Mouse (Mus musculus): Measurements from ENCODE around the gene Dus1l. TPM values are rescaled to one million over a fixed set of nuclear protein-coding genes. Genes with fewer than 3 reads are reported as not detected.
A peak's percentile ranks its signal among the peaks of the same experiment; 100 is the strongest.
"Not testable (repeated sequence)": the region's sequence is repeated elsewhere in the genome, so short reads cannot be mapped to it uniquely, and the experiment has no call there.

Gene Dus1l
- 70.5 and 88.8 TPM in 2 replicates for polyA plus RNA-seq (2016; fragmentation: Nextera tagmentation; extraction: Ambion mirVana)

DNA sequence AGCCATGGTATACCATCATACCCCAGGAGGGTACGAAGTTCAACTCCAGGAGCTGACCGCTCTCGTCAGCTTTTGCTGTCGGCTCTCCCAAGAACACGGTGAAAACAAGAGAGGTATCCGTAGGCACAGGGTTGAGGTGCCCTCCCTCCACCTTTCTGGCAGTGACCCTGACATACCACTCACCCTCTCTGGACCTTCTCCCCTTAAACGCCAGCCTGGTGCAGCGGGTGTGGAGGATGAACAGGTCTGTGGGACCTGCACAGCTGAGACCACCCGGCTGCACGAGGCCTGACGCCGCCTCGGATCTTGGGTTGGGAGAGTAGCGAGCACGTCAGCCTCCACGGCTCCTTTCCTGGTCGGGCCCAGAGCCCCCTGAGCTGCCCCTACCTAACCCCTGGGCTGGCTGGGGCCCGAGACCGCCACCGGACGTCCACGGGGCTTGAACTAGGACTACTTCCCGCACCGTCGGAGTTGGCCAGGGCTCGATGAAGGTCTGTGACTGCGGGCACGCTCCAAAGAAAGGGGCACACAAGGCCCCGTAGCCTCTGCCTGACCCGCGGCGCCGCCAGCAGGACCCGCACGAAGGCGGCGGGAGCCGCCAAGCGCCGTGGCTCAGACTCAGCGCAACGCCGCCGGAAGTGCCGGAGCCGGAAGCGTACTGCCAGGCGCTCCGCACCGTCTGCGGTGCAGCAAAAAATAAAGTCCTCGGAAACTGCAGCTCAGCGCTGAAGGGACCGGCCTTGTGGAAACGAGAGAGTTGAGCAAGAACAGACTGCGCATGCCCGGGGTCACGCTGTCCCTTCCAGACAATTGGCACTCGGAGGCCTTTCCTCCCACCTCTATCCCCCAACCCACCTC, at the start of gene Dus1l:
Gene Dus1l, minus strand, starts transcription at position 648 of the 858 bp plus-strand sequence.
- Histone ChIP-seq H3K36me3 (peaks cover 38% of the 10 kb centered on the region), H3K27ac (peak within 1 kb of the TSS; percentile 91), H3K4me1 (peaks cover 24% of the 10 kb centered on the region), H3K9me3 (no peaks in the 10 kb centered on the region), H3K4me3 (peak within 1 kb of the TSS; percentile 80), H3K27me3 (ENCODE audit: insufficient read depth, poor library complexity, severe bottlenecking) (no peaks in the 10 kb centered on the region)
- DNase-seq (ENCODE audit: low spot score) = peak; percentile 97
- 2% methylated on average over 59 of the region's 59 CpGs for WGBS

DNA sequence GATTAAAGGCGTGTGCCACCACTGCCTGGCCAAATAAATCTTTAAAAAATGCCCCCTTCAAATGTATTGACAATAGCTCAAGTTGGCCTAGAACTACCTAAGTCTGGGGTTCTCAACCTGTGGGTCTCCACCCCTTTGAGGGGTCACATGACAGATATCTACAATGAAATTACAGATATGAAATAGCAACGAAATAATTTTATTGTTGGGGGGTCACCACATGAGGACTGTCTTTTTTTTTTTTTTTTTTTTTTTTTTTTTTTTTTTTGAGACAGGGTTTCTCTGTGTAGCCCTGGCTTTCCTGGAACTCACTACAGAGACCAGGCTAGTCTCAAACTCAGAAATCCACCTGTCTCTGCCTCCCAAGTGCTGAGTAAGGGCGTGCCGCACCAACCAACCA, 48.1 kb upstream of the Dus1l start:
- Histone ChIP-seq H3K36me3 (no peaks in the 10 kb centered on the region), H3K27ac (no peak overlapping the region), H3K9me3 (no peaks in the 10 kb centered on the region), H3K27me3 (ENCODE audit: insufficient read depth, poor library complexity, severe bottlenecking) (no peaks in the 10 kb centered on the region), H3K4me1 (peaks cover 2% of the 10 kb centered on the region), H3K4me3 (no peak overlapping the region)
- 83% methylated on average over 4 of the region's 4 CpGs for WGBS
- no peak for DNase-seq (ENCODE audit: low spot score)

DNA sequence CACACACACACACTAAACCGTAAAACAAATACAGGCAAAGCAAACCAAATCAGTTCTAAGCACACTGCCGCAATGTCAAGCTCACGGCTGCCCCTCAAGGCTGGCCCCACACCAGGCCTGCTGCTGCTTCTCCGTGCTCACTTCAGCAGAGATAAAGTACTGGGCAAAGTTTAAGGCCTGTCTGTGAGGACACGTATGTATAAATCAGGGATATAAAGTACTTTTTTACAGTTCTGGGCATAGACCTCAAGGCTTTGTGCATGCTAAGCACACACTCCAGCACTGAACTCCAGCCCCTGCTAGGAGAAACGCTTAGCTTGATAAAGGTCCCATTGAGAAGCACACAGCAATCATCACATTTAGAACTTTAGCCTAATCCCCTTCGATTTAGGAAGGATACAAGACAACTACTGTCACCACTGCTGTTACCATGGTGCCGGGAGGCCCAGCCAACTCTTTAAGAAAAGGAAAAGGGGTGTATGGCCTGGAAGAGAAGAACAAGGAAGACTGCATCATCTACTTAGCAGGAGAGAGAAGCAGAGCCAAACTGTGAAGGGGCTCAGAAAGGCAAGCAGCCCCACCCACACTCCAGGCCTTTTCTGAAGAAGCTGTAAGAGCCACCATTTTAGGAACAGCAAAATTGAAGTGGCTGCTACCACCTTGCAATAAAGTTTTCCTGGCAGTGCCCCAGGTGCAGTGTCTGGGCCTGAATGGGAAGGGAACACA, 37.5 kb upstream of the Dus1l start:
- Histone ChIP-seq H3K36me3 (0 out of 2 replicates have a peak, but pooled peaks cover 2% of the 10 kb centered on the region), H3K27me3 (ENCODE audit: insufficient read depth, poor library complexity, severe bottlenecking) (no peaks in the 10 kb centered on the region), H3K27ac (peak overlapping the region; percentile 69), H3K4me1 (peaks cover 35% of the 10 kb centered on the region), H3K4me3 (no peak overlapping the region), H3K9me3 (no peaks in the 10 kb centered on the region)
- 51% methylated on average over 8 of the region's 8 CpGs for WGBS
- no peak for DNase-seq (ENCODE audit: low spot score)

DNA sequence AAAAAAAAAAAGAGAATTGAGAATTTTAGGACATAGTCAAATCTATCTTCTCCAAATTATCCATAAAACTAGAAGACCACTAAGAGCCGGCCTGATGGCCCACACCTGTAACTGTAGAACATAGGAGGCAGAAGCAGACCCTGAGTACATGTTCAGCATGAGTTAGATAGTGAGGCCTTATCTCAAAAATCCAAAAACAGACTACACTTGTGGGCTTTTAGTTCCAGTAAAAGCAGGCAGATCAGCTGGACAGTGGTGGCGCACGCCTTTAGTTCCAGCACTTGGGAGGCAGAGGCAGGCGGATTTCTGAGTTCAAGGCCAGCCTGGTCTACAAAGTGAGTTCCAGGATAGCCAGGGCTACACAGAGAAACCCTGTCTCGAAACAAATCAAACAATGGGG, 36.8 kb upstream of the Dus1l start:
- Histone ChIP-seq H3K4me1 (peaks cover 37% of the 10 kb centered on the region), H3K27ac (0 out of 2 replicates have a peak overlapping the region, but pooled peaks have one; percentile 69)
- not testable (repeated sequence) for H3K4me3 ChIP-seq; DNase-seq (ENCODE audit: low spot score); H3K9me3 ChIP-seq; H3K36me3 ChIP-seq; H3K27me3 ChIP-seq (ENCODE audit: insufficient read depth, poor library complexity, severe bottlenecking)
- WGBS = 85% methylated on average over 5 of the region's 5 CpGs

DNA sequence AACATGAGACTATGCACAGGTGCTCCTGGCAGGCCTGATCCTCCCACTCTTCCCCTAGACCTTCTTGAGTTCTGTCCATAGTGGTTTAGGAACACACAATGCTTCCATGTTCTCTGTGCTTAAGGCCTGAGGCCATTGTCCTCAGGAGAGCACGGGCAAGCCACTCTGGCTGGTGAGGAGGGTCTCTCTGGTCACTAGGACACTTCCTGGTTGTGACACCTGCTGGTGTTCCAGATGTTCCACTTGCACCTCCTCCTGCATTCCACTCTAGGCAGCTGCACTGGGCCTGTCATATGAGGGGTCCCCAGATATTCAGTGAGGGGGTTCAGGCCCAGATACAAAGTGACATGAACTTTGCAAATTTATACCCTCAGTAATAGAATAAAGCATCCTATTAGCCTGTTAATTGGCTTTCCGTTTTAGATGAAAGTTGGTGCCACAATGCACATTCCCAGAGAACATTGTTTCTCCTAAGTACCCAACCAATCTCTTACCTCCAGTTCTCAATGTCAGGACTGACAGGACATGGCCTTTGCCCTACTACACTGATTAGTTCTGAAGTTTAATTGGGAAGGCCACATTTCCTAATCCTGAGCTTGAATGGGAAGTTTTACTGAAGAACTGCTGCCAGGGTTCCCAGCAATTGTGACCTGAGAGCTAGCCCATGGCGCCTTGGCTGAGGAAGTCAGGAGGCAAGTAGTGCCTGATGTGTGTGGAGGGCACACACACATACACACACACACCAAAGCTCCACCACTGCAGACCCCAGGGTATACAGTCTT, 35.6 kb upstream of the Dus1l start:
- H3K9me3 ChIP-seq = no peaks in the 10 kb centered on the region
- no peak overlapping the region for H3K27ac ChIP-seq
- H3K4me1 ChIP-seq = peaks cover 41% of the 10 kb centered on the region
- DNase-seq (ENCODE audit: low spot score) = no peak
- no peaks in the 10 kb centered on the region for H3K27me3 ChIP-seq (ENCODE audit: insufficient read depth, poor library complexity, severe bottlenecking)
- no peak overlapping the region for H3K4me3 ChIP-seq
- H3K36me3 ChIP-seq = 0 out of 2 replicates have a peak, but pooled peaks cover 2% of the 10 kb centered on the region
- WGBS = 83% methylated on average over 3 of the region's 3 CpGs

DNA sequence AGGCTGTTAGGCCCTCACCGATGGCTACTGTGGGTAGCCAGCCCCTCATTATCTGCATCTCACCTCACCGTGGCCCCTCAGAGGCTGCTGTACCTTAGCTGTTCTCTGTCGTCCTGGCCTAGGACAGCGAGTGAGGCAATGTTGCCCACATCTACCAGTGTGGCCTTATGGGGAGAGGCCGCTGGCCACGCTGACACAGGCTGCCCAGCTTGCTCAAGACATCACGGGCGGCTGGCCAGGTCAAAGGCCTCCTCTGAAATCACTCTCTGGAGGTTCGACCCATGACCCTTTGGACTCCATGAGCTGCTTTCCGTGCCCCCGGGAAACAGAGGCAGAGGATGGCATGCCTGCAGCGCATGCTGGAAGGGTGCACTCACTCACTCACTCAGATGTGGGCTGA, 34.5 kb upstream of the Dus1l start:
- Histone ChIP-seq H3K27ac (0 out of 2 replicates have a peak overlapping the region, but pooled peaks have one; percentile 52), H3K27me3 (ENCODE audit: insufficient read depth, poor library complexity, severe bottlenecking) (no peaks in the 10 kb centered on the region), H3K36me3 (peaks cover 2% of the 10 kb centered on the region; the same call in 1 of the 2 replicates), H3K4me1 (peaks cover 51% of the 10 kb centered on the region), H3K4me3 (no peak overlapping the region), H3K9me3 (no peaks in the 10 kb centered on the region)
- WGBS = 89% methylated on average over 12 of the region's 12 CpGs
- no peak for DNase-seq (ENCODE audit: low spot score)

DNA sequence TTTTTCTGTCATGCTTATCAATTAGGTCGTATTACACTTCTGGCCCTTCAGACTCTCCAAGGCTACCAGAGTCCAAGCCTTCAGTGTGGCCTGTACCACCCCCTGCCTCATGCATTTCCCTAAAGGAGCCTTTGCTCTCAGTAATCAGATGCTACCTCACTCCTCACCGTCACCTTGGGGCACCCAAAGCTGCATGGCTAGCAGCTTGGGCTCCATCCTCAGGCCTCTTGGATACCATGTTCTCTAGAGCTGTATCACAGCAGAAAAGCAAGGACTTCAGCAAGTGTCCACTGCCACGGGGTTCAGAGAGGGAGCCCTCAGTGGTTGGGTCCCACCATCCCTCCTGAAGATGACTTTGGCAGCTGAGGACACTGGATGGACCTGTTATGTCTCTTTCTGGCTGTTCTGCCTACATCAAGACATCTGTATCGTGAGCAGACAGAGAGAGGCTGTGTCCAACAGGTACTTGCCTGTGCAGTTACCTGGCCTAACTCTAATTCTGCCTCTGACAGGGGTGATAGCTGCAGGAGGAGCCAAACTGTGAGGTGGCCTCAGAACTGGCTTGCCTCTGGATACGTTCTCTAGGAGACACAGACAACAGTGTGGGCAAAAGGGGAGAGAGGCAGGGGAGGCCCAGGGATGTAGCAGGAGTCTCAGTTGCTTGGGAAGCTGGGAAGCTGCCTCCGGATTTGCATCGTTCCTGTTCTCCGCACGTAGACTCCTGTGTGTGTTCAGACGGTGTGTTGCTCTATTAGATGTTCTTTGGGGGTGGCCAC, 33.7 kb upstream of the Dus1l start:
- 81% methylated on average over 10 of the region's 10 CpGs for WGBS
- Histone ChIP-seq H3K27me3 (ENCODE audit: insufficient read depth, poor library complexity, severe bottlenecking) (no peaks in the 10 kb centered on the region), H3K27ac (no peak overlapping the region), H3K9me3 (no peaks in the 10 kb centered on the region), H3K4me1 (peaks cover 59% of the 10 kb centered on the region), H3K36me3 (peaks cover 2% of the 10 kb centered on the region; the same call in 1 of the 2 replicates), H3K4me3 (no peak overlapping the region)
- no peak for DNase-seq (ENCODE audit: low spot score)

DNA sequence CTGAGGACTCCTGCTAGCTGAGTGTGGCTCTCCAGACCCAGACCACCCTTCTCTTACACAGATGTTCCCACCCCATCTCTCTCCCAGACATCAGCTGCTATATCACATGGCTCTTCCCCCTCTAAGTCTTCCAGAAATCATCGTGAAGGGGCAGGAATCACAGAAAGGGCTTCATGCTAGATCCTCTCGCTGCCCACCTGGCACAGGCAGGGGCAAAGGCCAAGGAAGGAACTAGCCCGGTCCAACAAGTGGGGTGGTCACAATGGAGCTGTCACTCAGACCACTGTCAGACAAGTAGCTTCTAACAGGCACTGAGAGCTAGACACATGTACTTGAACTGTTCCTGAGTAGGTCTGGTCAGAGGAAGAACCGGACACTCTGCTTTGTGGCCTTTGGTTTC, 32.2 kb upstream of the Dus1l start:
- H3K9me3 ChIP-seq = no peaks in the 10 kb centered on the region
- DNase-seq (ENCODE audit: low spot score) = no peak

DNA sequence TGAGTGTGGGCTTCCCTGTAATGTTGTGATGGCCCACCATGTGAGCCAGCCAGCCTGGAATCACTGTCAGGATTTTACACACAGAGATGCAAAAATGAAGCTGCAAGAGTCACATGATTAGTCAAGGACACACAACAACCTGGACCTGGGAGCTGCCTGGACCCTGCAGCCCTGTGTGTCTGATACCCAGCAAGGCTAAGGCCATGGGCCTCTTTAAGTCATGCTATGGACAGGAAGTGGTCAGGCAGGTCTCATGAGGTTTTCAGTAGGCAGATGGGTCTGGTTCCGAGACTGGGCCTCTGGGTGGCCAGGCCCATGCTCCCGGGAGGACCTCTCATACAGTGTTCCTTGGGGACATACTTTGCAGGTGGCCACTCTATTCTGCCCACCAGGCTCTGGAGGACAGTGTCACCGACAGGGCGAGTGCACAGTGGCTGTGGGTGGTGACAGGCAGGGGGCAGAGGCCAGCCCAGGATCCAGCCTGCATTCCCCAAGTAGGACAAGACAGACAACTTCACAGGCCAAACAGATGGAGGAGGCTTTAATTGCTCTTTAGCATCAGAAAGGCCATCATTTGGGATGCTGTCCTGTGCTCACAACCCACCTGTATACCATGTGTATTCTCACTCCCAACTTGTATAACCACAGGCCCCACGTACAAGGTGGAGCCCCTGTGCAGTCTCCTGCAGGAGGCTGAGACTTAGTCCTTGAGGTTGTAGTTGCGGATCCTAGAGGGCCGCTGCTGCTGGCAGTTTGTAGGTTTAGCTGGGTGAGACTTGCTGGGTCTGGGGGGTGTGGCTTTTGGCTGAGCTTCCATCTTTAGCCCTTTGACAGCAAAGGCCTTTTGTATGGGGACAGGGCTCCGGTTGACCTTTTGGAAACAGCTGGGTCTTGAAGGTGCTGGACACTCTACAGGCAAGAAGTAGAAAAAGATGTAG, 30.1 kb upstream of the Dus1l start:
- H3K27me3 ChIP-seq (ENCODE audit: insufficient read depth, poor library complexity, severe bottlenecking) = no peaks in the 10 kb centered on the region
- H3K36me3 ChIP-seq = peaks cover 13% of the 10 kb centered on the region
- H3K27ac ChIP-seq = peak overlapping the region; percentile 95
- H3K9me3 ChIP-seq = no peaks in the 10 kb centered on the region
- no peak overlapping the region for H3K4me3 ChIP-seq
- peaks cover 74% of the 10 kb centered on the region for H3K4me1 ChIP-seq
- 85% methylated on average over 8 of the region's 8 CpGs for WGBS
- DNase-seq (ENCODE audit: low spot score) = no peak

More for the DNA sequence above, 32.2 kb upstream of the Dus1l start:
- H3K27ac ChIP-seq = no peak overlapping the region
- H3K36me3 ChIP-seq = peaks cover 2% of the 10 kb centered on the region; the same call in 1 of the 2 replicates
- H3K4me3 ChIP-seq = no peak overlapping the region
- WGBS = 66% methylated on average over 4 of the region's 4 CpGs
- H3K4me1 ChIP-seq = peaks cover 59% of the 10 kb centered on the region
- no peaks in the 10 kb centered on the region for H3K27me3 ChIP-seq (ENCODE audit: insufficient read depth, poor library complexity, severe bottlenecking)

DNA sequence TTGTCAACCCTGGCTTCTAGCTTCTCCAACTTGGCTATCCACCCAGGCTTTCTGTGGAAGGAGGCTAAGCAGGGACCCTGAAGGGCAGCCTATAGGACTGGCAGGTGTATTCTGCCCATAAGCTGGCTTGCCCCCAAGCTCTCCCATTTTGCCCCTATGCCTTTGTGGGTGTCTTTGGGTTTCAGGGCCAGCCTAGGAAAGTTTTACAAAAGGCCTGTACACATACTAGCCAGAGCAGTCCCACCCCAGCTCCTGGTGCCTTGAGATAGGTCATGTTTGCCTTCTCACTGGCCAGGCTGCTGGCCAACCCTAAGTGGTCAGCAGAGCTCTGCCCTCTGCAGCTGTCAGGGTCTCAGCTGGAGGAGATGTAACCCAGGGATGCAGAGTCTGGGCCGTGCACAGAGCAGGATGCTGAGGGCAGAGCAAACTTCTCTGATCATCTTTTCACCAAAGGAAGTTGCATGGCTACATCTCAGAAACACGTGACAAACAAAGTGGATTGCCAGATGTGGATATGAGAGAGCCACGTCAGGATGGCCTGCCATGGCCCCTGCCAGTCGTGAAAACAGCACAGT, 29.2 kb upstream of the Dus1l start:
- WGBS = 42% methylated on average over 4 of the region's 4 CpGs
- no peaks in the 10 kb centered on the region for H3K9me3 ChIP-seq
- DNase-seq (ENCODE audit: low spot score) = no peak

DNA sequence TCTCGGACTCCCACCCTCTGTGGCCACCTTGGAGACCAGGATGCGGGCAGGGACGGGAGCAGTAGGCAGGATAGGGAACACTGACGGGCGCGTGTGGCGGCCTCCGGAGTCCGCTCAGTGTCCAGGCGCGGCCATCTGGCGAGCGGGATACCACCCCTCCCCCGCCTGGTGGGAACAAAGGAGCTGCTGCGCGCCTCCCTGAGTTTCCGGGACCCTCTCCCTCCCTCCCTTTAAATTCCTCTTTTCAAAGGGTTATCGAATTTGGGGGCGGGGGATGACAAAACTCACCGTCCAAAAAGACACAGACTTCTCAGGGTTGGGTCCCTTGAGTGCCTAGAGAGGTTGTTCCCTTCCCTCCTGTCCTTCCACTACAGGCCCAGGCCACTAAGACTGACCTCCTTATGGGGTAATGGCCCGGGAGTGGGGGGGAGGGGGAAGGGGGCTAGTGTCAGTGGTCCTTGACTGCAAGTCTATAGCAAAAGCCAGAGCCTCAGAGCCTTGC, 28.6 kb upstream of the Dus1l start:
- no peak for DNase-seq (ENCODE audit: low spot score)
- under 1% methylated on average over 21 of the region's 21 CpGs for WGBS
- Histone ChIP-seq H3K27ac (peak overlapping the region; percentile 95), H3K4me1 (peaks cover 71% of the 10 kb centered on the region), H3K27me3 (ENCODE audit: insufficient read depth, poor library complexity, severe bottlenecking) (no peaks in the 10 kb centered on the region), H3K9me3 (no peaks in the 10 kb centered on the region), H3K36me3 (peaks cover 26% of the 10 kb centered on the region), H3K4me3 (peak overlapping the region; percentile 84)

More for the DNA sequence above, 29.2 kb upstream of the Dus1l start:
- no peaks in the 10 kb centered on the region for H3K27me3 ChIP-seq (ENCODE audit: insufficient read depth, poor library complexity, severe bottlenecking)
- peaks cover 76% of the 10 kb centered on the region for H3K4me1 ChIP-seq
- peak overlapping the region; percentile 95 for H3K27ac ChIP-seq
- peaks cover 23% of the 10 kb centered on the region for H3K36me3 ChIP-seq
- H3K4me3 ChIP-seq = peak overlapping the region; percentile 84

Measured in heart, embryonic 10.5 days (tissue).